Mouse (Mus musculus): ENCODE data around the gene Hes6. TPM values are rescaled to one million over a fixed set of nuclear protein-coding genes. Genes with fewer than 3 reads are reported as not detected.

Hes6 gene
- polyA plus RNA-seq, 1 experiment: 87.2 TPM

DNA sequence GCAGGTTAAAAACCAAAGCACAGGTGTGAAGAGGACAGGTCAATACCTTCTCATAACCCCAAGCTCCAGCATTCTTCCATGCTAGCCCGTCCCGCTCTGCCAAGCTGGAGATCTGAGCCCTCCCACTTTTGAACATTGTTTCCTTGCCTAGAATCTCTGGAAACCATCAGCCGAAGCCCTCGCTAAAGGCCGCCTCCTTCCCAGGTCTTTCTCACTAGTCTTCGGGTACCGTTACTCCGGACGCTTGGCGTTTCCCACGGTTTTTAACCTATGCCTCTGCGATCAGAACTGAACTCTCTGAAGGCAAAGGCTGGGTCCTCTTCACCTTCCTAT is 15.9 kb downstream of the Hes6 start:
- Histone ChIP-seq H3K4me3 (ENCODE audit: insufficient read depth, poor library complexity, severe bottlenecking) (peak overlapping the region; percentile 66), H3K79me2 (ENCODE audit: control insufficient read depth, insufficient read depth) (peaks cover 56% of the 10 kb centered on the region), H3K27me3 (ENCODE audit: control insufficient read depth, insufficient read depth, insufficient read length) (no peaks in the 10 kb centered on the region), H3ac (ENCODE audit: control insufficient read depth, insufficient read length, low read depth) (peak overlapping the region; percentile 73), H3K36me3 (ENCODE audit: control insufficient read depth, insufficient read depth) (peaks cover 32% of the 10 kb centered on the region), H3K79me3 (ENCODE audit: low read depth) (peaks cover 54% of the 10 kb centered on the region)
- TF ChIP-seq USF1 (IDR thresholded peaks at IDR 0.05; ENCODE audit: low read depth) (no peak), MYOD1 (IDR thresholded peaks at IDR 0.05; ENCODE audit: control insufficient read depth, insufficient read length, low read depth) (no peak), FOSL1 (IDR thresholded peaks at IDR 0.05; ENCODE audit: insufficient read depth, low read length, poor library complexity, severe bottlenecking) (no peak), MYOG (IDR thresholded peaks at IDR 0.05; ENCODE audit: control insufficient read depth, extremely low read depth, insufficient read length) (no peak), CTCF (IDR thresholded peaks at IDR 0.05; ENCODE audit: control insufficient read depth, insufficient read depth, insufficient read length) (no peak), MAX (IDR thresholded peaks at IDR 0.05) (no peak), CEBPB (IDR thresholded peaks at IDR 0.05; ENCODE audit: low read depth) (no peak)

DNA sequence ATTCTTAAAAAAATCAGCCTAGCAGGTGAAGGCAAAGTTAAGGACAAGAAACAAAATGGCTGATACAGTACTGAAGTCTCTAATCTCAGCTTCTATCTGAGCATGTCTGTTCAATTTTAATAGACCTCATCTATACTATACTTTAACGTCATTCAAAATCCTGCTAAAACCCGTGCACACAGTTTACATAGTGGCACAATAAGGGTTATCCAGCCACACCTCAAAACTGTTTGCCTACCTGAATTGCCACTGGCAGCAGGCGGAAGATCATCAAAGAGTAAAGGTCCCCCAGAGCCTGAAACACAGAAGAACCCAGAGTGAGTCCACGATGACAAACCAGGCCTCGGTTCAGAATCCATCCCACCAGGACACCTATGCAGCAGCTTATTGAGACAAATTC is 23.5 kb downstream of the Hes6 start:
- Histone ChIP-seq H3K79me2 (ENCODE audit: control insufficient read depth, insufficient read depth) (peaks cover 72% of the 10 kb centered on the region), H3K4me3 (ENCODE audit: insufficient read depth, poor library complexity, severe bottlenecking) (no peak overlapping the region), H3ac (ENCODE audit: control insufficient read depth, insufficient read length, low read depth) (no peak overlapping the region), H3K36me3 (ENCODE audit: control insufficient read depth, insufficient read depth) (peaks cover 98% of the 10 kb centered on the region), H3K27me3 (ENCODE audit: control insufficient read depth, insufficient read depth, insufficient read length) (no peaks in the 10 kb centered on the region), H3K79me3 (ENCODE audit: low read depth) (peaks cover 54% of the 10 kb centered on the region)
- TF ChIP-seq FOSL1 (IDR thresholded peaks at IDR 0.05; ENCODE audit: insufficient read depth, low read length, poor library complexity, severe bottlenecking) (no peak), CTCF (IDR thresholded peaks at IDR 0.05; ENCODE audit: control insufficient read depth, insufficient read depth, insufficient read length) (no peak), MAX (IDR thresholded peaks at IDR 0.05) (no peak), MYOD1 (IDR thresholded peaks at IDR 0.05; ENCODE audit: control insufficient read depth, insufficient read length, low read depth) (no peak)

DNA sequence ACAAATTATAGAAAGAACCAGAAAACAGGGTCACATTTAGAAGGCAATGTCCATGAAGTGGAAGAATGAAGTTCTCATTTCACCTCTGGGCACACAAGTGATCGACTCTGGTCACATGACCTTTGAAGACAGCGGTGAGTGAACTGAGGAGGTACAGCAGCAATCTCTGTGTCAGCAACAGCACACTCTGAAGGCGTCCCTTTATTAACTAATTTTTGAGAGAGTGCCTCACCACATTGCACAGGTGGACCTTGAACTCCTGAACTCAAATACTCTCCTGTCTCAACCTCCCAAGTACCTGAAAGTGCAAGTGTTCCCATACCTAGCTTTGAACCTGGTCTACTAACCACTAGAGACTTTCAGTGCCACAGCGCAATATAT is 32.8 kb downstream of the Hes6 start:
- Histone ChIP-seq H3ac (ENCODE audit: control insufficient read depth, insufficient read length, low read depth) (no peak overlapping the region), H3K36me3 (ENCODE audit: control insufficient read depth, insufficient read depth) (peaks cover 97% of the 10 kb centered on the region), H3K27me3 (ENCODE audit: control insufficient read depth, insufficient read depth, insufficient read length) (no peaks in the 10 kb centered on the region), H3K4me3 (ENCODE audit: insufficient read depth, poor library complexity, severe bottlenecking) (no peak overlapping the region), H3K79me2 (ENCODE audit: control insufficient read depth, insufficient read depth) (no peaks in the 10 kb centered on the region), H3K79me3 (ENCODE audit: low read depth) (no peaks in the 10 kb centered on the region)
- TF ChIP-seq USF1 (IDR thresholded peaks at IDR 0.05; ENCODE audit: low read depth): no peak
- no peak for TF ChIP-seq CEBPB (IDR thresholded peaks at IDR 0.05; ENCODE audit: low read depth)
- TF ChIP-seq MYOD1 (IDR thresholded peaks at IDR 0.05; ENCODE audit: control insufficient read depth, insufficient read length, low read depth): no peak
- no peak for TF ChIP-seq MAX (IDR thresholded peaks at IDR 0.05)

DNA sequence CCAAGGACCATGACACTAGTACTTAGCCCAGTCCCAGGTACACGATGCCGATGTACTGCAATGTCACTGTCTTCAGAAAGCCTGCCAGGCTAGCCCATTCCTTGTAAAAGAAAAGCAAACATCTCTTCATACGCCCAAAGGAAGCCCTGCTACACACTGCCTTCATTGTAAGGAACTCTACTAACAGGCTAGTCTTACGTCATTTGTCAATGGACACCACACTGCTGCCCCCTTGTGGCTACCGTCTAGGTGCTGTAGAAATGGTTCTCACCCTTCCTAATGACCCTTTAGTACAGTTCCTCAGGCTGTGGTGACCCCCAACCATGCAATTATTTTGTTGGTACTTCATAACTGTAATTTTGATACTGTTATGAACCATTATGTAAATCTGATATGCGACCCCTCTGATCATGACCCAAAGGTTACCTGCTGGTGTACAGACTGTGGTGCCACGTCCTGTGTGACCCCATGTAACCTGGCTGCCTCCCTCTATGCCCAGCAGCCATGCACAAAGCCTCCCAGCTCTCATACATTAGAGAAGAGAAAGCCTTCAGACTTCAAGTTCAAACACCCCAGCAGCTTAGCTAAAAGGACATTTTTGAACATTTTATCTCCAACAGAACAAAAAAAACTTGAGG is 33.3 kb downstream of the Hes6 start:
- no peaks in the 10 kb centered on the region for H3K27me3 ChIP-seq (ENCODE audit: control insufficient read depth, insufficient read depth, insufficient read length)
- TF ChIP-seq FOSL1 (IDR thresholded peaks at IDR 0.05; ENCODE audit: insufficient read depth, low read length, poor library complexity, severe bottlenecking) (no peak), MYOD1 (IDR thresholded peaks at IDR 0.05; ENCODE audit: control insufficient read depth, insufficient read length, low read depth) (no peak), MAX (IDR thresholded peaks at IDR 0.05) (no peak), USF1 (IDR thresholded peaks at IDR 0.05; ENCODE audit: low read depth) (no peak), CTCF (IDR thresholded peaks at IDR 0.05; ENCODE audit: control insufficient read depth, insufficient read depth, insufficient read length) (peak; percentile 47), CEBPB (IDR thresholded peaks at IDR 0.05; ENCODE audit: low read depth) (peak; percentile 56), MYOG (IDR thresholded peaks at IDR 0.05; ENCODE audit: control insufficient read depth, extremely low read depth, insufficient read length) (no peak)
- no peaks in the 10 kb centered on the region for H3K79me3 ChIP-seq (ENCODE audit: low read depth)
- no peaks in the 10 kb centered on the region for H3K79me2 ChIP-seq (ENCODE audit: control insufficient read depth, insufficient read depth)
- H3K36me3 ChIP-seq (ENCODE audit: control insufficient read depth, insufficient read depth): peaks cover 97% of the 10 kb centered on the region
- no peak overlapping the region for H3ac ChIP-seq (ENCODE audit: control insufficient read depth, insufficient read length, low read depth)
- no peak overlapping the region for H3K4me3 ChIP-seq (ENCODE audit: insufficient read depth, poor library complexity, severe bottlenecking)

DNA sequence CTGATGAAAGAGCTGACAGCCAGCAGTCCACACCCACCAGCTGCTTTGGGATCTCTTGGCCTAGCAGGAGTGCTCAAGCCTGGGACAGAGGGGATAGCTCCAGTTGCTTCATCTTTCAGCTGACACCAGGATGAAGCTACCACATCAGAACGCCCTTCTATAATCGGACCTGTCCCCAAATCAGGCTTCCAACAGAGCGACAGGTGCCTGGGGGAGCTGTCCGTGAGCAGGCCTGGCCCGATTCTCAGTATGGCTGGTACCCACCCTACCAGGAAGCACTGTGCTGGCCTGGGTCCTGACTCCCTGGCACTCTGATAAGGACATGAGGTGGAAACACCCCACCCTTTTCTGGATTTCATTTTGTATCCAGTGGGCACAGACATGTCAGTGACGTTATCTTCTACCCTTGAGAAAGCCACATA is 40.4 kb downstream of the Hes6 start:
- no peaks in the 10 kb centered on the region for H3K79me3 ChIP-seq (ENCODE audit: low read depth)
- no peak overlapping the region for H3K4me3 ChIP-seq (ENCODE audit: insufficient read depth, poor library complexity, severe bottlenecking)
- no peak overlapping the region for H3ac ChIP-seq (ENCODE audit: control insufficient read depth, insufficient read length, low read depth)
- TF ChIP-seq MYOG (IDR thresholded peaks at IDR 0.05; ENCODE audit: control insufficient read depth, extremely low read depth, insufficient read length) (no peak), USF1 (IDR thresholded peaks at IDR 0.05; ENCODE audit: low read depth) (no peak), CTCF (IDR thresholded peaks at IDR 0.05; ENCODE audit: control insufficient read depth, insufficient read depth, insufficient read length) (no peak), MAX (IDR thresholded peaks at IDR 0.05) (no peak), CEBPB (IDR thresholded peaks at IDR 0.05; ENCODE audit: low read depth) (no peak), MYOD1 (IDR thresholded peaks at IDR 0.05; ENCODE audit: control insufficient read depth, insufficient read length, low read depth) (no peak), FOSL1 (IDR thresholded peaks at IDR 0.05; ENCODE audit: insufficient read depth, low read length, poor library complexity, severe bottlenecking) (no peak)
- peaks cover 75% of the 10 kb centered on the region for H3K36me3 ChIP-seq (ENCODE audit: control insufficient read depth, insufficient read depth)
- no peaks in the 10 kb centered on the region for H3K27me3 ChIP-seq (ENCODE audit: control insufficient read depth, insufficient read depth, insufficient read length)
- H3K79me2 ChIP-seq (ENCODE audit: control insufficient read depth, insufficient read depth): no peaks in the 10 kb centered on the region

DNA sequence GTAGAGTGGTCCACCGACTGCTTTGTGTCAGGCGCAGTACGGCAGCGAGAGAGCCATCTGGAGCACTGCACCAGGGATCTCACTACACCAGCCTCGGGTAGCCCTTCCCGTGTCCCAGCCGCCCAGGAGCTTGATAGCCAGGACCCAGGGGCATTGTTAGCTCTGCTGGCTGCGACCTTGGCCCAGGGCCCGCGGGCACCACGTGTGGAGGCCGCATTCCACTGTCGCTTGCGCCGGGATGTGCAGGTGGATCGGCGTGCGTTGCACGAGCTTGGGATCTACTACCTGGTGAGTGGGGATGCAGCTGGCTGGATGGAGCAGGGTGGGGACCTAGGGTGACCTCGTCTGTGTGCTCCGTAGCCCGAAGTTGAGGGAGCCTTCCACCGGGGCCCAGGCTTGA is 43.8 kb downstream of the Hes6 start:
- H3K79me2 ChIP-seq (ENCODE audit: control insufficient read depth, insufficient read depth): peaks cover 10% of the 10 kb centered on the region
- H3K36me3 ChIP-seq (ENCODE audit: control insufficient read depth, insufficient read depth): peaks cover 42% of the 10 kb centered on the region
- TF ChIP-seq MYOG (IDR thresholded peaks at IDR 0.05; ENCODE audit: control insufficient read depth, extremely low read depth, insufficient read length) (no peak), CTCF (IDR thresholded peaks at IDR 0.05; ENCODE audit: control insufficient read depth, insufficient read depth, insufficient read length) (no peak), CEBPB (IDR thresholded peaks at IDR 0.05; ENCODE audit: low read depth) (no peak), MYOD1 (IDR thresholded peaks at IDR 0.05; ENCODE audit: control insufficient read depth, insufficient read length, low read depth) (no peak), FOSL1 (IDR thresholded peaks at IDR 0.05; ENCODE audit: insufficient read depth, low read length, poor library complexity, severe bottlenecking) (no peak), MAX (IDR thresholded peaks at IDR 0.05) (no peak), USF1 (IDR thresholded peaks at IDR 0.05; ENCODE audit: low read depth) (no peak)
- H3ac ChIP-seq (ENCODE audit: control insufficient read depth, insufficient read length, low read depth): no peak overlapping the region
- no peaks in the 10 kb centered on the region for H3K27me3 ChIP-seq (ENCODE audit: control insufficient read depth, insufficient read depth, insufficient read length)
- no peak overlapping the region for H3K4me3 ChIP-seq (ENCODE audit: insufficient read depth, poor library complexity, severe bottlenecking)
- H3K79me3 ChIP-seq (ENCODE audit: low read depth): peaks cover 3% of the 10 kb centered on the region
